Mouse (Mus musculus) E14TG2a.4 (cell line): ENCODE measurements around the gene Sugp1.

ENCODE experiments used
- H3K27me3 ChIP-seq: 2 replicates; pipeline ENCODE4 v1.6.1; 2014; ENCODE audit warnings: low read length, control low read depth; ENCODE audit not compliant: insufficient read depth
- H3K36me3 ChIP-seq: 2 replicates; pipeline ENCODE4 v1.6.1; 2014; ENCODE audit warnings: low read length, control low read depth; ENCODE audit not compliant: insufficient read depth
- H3K4me1 ChIP-seq: replicated peaks from 2 replicates; pipeline ENCODE4 v1.6.1; 2014; ENCODE audit warnings: low read depth, low read length, control low read depth
- H3K4me3 ChIP-seq: replicated peaks from 2 replicates; pipeline ENCODE4 v1.5.1; 2014; ENCODE audit warnings: mild to moderate bottlenecking, low read length
- H3K9me3 ChIP-seq: 2 replicates; pipeline ENCODE4 v1.6.1; 2014; ENCODE audit warnings: low read length, control low read depth
- CTCF ChIP-seq: conservative IDR thresholded peaks from 2 replicates; pipeline ENCODE4 v1.5.1; 2014; ENCODE audit warnings: low read length
- NANOG ChIP-seq: IDR thresholded peaks from 2 replicates; pipeline ENCODE4 v1.6.1; 2014; ENCODE audit warnings: borderline replicate concordance, low read length, mixed read lengths
- POU5F1 ChIP-seq: IDR thresholded peaks from 2 replicates; pipeline ENCODE4 v1.6.1; 2014; ENCODE audit warnings: low read length, borderline replicate concordance

Gene Sugp1

DNA sequence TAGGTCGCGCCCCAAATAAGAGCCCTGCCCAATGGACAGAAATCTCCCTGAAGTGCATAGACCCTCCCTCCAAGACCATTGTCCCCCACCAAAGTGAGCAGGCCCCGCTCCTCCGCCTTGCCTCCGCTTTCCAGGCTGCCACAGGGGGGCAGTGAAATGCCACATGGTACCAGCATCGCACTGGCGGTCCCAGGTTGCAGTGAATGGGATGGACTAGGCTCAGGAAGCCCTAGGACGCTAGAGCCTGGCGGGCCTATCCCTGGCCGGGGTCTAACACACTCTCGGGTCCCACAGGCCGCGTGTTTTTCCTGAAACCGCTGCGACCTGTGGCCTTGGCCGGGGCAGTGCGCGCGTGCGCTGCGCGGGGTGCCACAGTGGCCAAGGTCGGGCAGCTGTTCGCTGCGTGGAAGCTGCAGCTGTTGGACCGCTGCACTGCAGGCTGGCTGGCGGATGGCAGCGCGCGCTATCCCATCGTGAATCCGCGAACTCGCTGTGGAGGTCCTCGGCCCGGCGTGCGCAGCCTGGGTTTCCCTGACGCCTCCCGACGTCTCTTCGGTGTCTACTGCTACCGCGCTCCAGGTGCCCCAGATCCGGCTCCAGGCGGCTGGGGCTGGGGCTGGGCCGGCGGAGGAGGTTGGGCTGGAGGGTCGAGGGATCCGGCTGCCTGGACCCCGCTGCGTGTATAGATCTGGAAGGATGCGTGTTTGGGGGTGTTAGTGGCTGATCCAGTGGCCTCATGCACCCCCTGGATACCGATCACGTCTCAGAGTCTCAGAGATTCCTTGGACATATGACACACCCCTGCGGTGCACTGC is 45.4 kb downstream of the Sugp1 start:
- H3K4me3 ChIP-seq: peak overlapping the region; percentile 79
- H3K36me3 ChIP-seq: no peaks in the 10 kb centered on the region
- TF ChIP-seq POU5F1: no peak
- TF ChIP-seq CTCF: peak; percentile 40
- H3K9me3 ChIP-seq: no peaks in the 10 kb centered on the region
- H3K27me3 ChIP-seq: peaks cover 74% of the 10 kb centered on the region
- peaks cover 73% of the 10 kb centered on the region for H3K4me1 ChIP-seq

- no peak for TF ChIP-seq NANOG
- TF ChIP-seq POU5F1: no peak
- TF ChIP-seq CTCF: no peak
- H3K36me3 ChIP-seq: no peaks in the 10 kb centered on the region
These were observed 46.8 kb downstream of the Sugp1 start for GRCm38 (mm10) chr8:70089296-70089960.

DNA sequence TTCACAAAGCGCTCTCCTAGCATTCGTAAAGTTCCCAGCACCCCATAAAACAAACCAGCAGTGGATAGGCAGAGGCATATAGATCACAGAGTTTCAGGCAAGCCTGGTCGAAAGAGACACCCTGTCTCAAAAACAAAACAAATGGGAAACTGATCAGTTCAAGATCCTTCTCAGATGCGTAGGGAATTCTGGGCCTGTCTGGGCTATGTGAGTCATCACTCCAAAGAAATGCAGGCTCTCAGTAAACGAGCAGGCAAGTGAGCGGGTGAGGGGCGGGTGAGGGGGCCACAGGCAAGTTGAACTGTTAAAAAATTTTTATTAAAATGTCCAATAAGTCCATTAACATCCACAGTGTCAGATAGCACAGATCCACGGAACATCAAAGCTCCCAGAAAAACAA is 50.2 kb downstream of the Sugp1 start:
- no peak for TF ChIP-seq NANOG
- TF ChIP-seq CTCF: no peak
- TF ChIP-seq POU5F1: no peak
- H3K4me1 ChIP-seq: peaks cover 59% of the 10 kb centered on the region
- H3K27me3 ChIP-seq: peaks cover 27% of the 10 kb centered on the region
- H3K36me3 ChIP-seq: no peaks in the 10 kb centered on the region
- H3K9me3 ChIP-seq: no peaks in the 10 kb centered on the region
- no peak overlapping the region for H3K4me3 ChIP-seq

More at GRCm38 (mm10) chr8:70089296-70089960, 46.8 kb downstream of the Sugp1 start:
- Histone ChIP-seq H3K4me3 (no peak overlapping the region), H3K4me1 (peaks cover 71% of the 10 kb centered on the region), H3K9me3 (no peaks in the 10 kb centered on the region), H3K27me3 (peaks cover 60% of the 10 kb centered on the region)

GRCm38 (mm10) chr8:70099276-70099675 is 56.7 kb downstream of the Sugp1 start:
- Histone ChIP-seq H3K4me3 (no peak overlapping the region), H3K36me3 (no peaks in the 10 kb centered on the region), H3K4me1 (peaks cover 28% of the 10 kb centered on the region), H3K9me3 (no peaks in the 10 kb centered on the region), H3K27me3 (peaks cover 7% of the 10 kb centered on the region; the same call in 1 of the 2 replicates)
- no peak for TF ChIP-seq POU5F1
- TF ChIP-seq NANOG: no peak
- no peak for TF ChIP-seq CTCF

DNA sequence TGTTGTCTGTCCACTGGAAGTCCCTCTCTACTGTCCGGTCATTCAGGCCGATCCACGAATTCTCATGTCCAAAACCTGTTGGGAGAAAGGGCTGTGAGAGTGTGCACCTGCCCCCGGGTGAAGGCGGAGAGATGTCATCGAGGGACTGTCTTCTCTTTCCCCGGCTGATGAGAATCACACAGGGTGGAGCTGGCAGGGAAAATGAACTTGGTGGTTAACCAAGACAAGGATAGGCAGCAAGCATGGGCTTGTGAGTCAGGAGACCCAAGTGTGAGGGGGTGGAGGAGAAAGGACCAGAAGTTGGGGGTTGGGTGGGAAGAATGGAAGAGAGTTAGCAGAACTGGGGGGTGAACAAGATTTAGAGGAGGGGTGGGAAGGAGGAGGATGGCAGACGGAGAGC is 57.6 kb downstream of the Sugp1 start:
- H3K36me3 ChIP-seq: no peaks in the 10 kb centered on the region
- no peaks in the 10 kb centered on the region for H3K9me3 ChIP-seq
- H3K4me3 ChIP-seq: no peak overlapping the region
- H3K4me1 ChIP-seq: peaks cover 31% of the 10 kb centered on the region
- TF ChIP-seq CTCF (no peak), NANOG (no peak), POU5F1 (no peak)
- peaks cover 7% of the 10 kb centered on the region; the same call in 1 of the 2 replicates for H3K27me3 ChIP-seq

DNA sequence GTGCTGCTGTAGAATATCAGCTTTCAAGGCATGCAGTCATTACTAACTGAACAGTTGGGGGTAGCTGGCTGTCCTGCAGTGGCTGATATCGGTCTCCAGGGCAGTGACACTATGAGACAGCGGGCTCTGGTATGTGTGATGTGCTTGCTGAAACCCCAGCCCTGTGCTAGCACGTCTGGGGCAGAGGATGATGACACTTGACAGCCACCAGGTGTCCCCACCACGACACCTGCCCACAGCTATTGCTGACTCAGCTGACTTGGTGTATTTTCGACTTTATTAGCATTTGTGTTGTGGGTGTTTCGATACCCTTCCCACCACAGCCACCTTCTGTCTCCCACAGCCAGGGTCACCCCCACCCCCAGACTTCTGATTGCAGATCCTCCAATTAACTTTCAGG is 61.9 kb downstream of the Sugp1 start:
- Histone ChIP-seq H3K4me1 (peaks cover 22% of the 10 kb centered on the region), H3K9me3 (no peaks in the 10 kb centered on the region), H3K27me3 (peaks cover 21% of the 10 kb centered on the region), H3K36me3 (no peaks in the 10 kb centered on the region), H3K4me3 (no peak overlapping the region)
- TF ChIP-seq NANOG (no peak), POU5F1 (no peak), CTCF (no peak)

GRCm38 (mm10) chr8:70104922-70105321 is 62.3 kb downstream of the Sugp1 start:
- peaks cover 24% of the 10 kb centered on the region for H3K27me3 ChIP-seq
- H3K4me3 ChIP-seq: no peak overlapping the region
- no peaks in the 10 kb centered on the region for H3K9me3 ChIP-seq

DNA sequence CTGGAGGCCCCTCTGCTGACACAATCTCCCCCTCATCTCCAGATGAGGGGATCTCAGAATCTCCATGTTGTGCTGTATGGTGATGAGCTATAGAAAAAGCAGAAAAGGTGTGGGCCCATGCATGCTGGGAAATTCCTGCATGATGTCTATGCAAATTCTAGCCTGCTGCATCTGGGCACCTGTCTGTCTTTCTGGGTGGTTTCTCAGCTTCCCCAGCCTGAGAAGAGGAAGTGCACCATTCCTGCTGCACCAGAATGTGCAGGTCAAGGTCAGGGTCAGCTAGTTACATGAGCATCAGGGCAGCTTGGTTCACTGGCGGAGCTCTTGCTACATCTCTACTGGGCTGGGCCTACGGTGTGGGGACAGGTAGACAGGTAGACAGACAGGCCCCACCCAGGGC is 67.8 kb downstream of the Sugp1 start:
- H3K4me3 ChIP-seq: no peak overlapping the region
- H3K9me3 ChIP-seq: no peaks in the 10 kb centered on the region
- H3K4me1 ChIP-seq: peaks cover 32% of the 10 kb centered on the region
- H3K36me3 ChIP-seq: no peaks in the 10 kb centered on the region
- H3K27me3 ChIP-seq: peaks cover 79% of the 10 kb centered on the region
- TF ChIP-seq POU5F1 (no peak), NANOG (no peak), CTCF (no peak)

More at GRCm38 (mm10) chr8:70104922-70105321, 62.3 kb downstream of the Sugp1 start:
- TF ChIP-seq NANOG (no peak), POU5F1 (no peak), CTCF (no peak)
- no peaks in the 10 kb centered on the region for H3K36me3 ChIP-seq
- H3K4me1 ChIP-seq: peaks cover 18% of the 10 kb centered on the region
